Mouse (Mus musculus): ENCODE measurements at regions not wholly inside any gene's neighbourhood (a gene's known extent, or its start where the extent isn't known, plus 50 kb on each side); places are given as distances from the start of the nearest gene placed in this dataset.
"Not testable (repeated sequence)": the region's sequence is repeated elsewhere in the genome, so short reads cannot be mapped to it uniquely, and the experiment has no call there.

DNA sequence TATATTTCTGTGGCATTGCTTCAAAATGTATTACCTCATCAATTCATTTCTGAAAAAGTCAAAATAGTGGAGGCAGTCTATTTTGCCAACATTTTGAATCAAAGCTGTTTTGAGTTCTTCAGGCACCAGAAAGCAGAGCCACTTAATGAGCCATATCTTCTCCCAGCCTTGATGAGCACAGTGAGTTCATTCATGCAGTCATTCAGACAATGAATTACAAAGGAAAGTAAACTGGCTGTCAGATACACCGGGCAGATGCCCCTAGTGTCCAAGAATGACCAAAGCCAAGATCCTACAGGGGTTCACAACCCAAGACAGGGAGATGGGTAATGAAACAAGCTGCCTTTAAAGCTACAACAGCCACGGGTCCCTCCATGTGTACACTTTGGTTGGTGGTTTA, 798.7 kb downstream of the Cypt12 start:
- WGBS, result 51% methylated on average over 2 of the region's 2 CpGs
- H3K9ac ChIP-seq (ENCODE audit: low read depth, low read length), result no peak overlapping the region
- no peaks in the 10 kb centered on the region for H3K9me3 ChIP-seq (ENCODE audit: control insufficient read depth, low read length)
- no peak overlapping the region for H3K4me3 ChIP-seq (ENCODE audit: low read depth, low read length)
- DNase-seq (ENCODE audit: low spot score) (no peak), ATAC-seq (ENCODE audit: low read depth) (no peak)
- no peak overlapping the region for H3K4me2 ChIP-seq (ENCODE audit: low read depth, low read length)
- H3K36me3 ChIP-seq (ENCODE audit: control insufficient read depth, insufficient read depth, low read length), result no peaks in the 10 kb centered on the region
- H3K27ac ChIP-seq (replicated peaks; ENCODE audit: low read depth, low read length), result no peak overlapping the region
- no peaks in the 10 kb centered on the region for H3K27me3 ChIP-seq (replicated peaks; ENCODE audit: control insufficient read depth, insufficient read depth, low read length)
- H3K4me1 ChIP-seq (ENCODE audit: control insufficient read depth, insufficient read depth, low read length), result no peaks in the 10 kb centered on the region

DNA sequence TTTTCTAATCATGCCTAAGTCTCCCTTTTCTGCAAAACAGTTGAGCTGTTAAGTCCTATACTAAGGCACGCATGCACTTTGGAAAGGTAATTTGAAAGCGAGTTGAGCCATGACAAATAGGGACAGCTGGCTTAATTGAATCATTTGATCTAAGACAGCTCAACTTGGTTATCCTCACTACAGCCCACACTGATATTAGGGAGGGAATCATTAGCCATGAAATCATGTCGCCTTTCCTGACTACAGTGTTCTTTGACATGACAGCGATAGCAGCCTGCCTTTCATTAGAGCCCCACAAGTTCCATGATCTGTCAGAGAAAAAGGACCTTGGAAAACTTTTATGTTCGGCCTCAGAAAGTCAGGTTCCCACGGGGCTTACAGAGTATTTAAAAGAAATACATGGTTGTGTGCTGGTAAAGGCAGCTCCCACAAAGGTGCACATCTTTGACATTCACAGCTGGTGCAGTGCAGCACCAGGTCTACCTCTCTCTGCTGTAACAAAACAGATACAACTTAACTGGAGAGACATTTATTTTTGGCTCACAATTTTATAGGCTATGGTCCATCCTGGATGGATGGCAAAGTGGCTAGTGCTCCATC, 803.5 kb downstream of the Cypt12 start:
- ATAC-seq (ENCODE audit: low read depth) (no peak), DNase-seq (ENCODE audit: low spot score) (no peak)
- Histone ChIP-seq H3K9me3 (ENCODE audit: control insufficient read depth, low read length) (no peaks in the 10 kb centered on the region), H3K27me3 (replicated peaks; ENCODE audit: control insufficient read depth, insufficient read depth, low read length) (no peaks in the 10 kb centered on the region), H3K9ac (ENCODE audit: low read depth, low read length) (no peak overlapping the region), H3K4me2 (ENCODE audit: low read depth, low read length) (no peak overlapping the region), H3K36me3 (ENCODE audit: control insufficient read depth, insufficient read depth, low read length) (no peaks in the 10 kb centered on the region), H3K27ac (replicated peaks; ENCODE audit: low read depth, low read length) (no peak overlapping the region), H3K4me1 (ENCODE audit: control insufficient read depth, insufficient read depth, low read length) (no peaks in the 10 kb centered on the region), H3K4me3 (ENCODE audit: low read depth, low read length) (no peak overlapping the region)
- 79% methylated on average over 6 of the region's 6 CpGs for WGBS

DNA sequence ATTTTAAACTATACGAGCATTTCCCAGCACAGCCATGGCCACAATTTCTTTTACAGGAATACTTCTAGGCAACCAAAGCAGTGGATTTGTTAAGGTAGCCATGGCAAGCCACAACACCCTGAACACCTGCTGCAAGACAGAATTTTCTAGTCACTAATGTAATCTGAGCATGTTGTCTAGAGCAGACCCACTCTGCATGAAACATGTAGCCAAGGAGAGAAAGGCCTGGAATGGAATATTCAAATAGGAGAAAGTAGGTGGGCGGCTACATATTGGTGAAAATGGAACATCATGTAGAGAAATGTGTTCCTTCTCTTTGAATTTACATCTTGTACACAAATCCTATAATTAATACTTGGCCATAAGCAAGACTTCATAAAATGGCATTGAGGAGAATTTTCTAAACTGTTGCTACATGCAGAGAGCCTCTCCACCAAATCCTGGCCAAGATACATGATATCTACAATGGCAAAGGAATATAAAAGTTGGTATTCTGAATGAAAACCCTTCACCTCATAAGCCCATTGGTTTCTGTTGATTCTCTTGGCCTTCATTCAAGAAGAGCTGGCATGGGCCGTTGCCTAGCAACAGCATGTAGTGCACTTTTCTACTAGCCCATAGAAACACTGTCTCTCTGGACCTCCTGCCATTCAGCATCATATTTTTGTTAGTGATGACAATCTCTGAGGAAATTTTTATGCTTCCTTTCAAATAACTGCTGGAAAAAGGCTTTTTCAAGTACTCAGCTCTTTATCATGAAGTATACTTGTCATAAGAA, 816.3 kb downstream of the Cypt12 start:
- H3K27ac ChIP-seq (replicated peaks; ENCODE audit: low read depth, low read length), result no peak overlapping the region
- WGBS, result 80% methylated on average over 3 of the region's 3 CpGs

DNA sequence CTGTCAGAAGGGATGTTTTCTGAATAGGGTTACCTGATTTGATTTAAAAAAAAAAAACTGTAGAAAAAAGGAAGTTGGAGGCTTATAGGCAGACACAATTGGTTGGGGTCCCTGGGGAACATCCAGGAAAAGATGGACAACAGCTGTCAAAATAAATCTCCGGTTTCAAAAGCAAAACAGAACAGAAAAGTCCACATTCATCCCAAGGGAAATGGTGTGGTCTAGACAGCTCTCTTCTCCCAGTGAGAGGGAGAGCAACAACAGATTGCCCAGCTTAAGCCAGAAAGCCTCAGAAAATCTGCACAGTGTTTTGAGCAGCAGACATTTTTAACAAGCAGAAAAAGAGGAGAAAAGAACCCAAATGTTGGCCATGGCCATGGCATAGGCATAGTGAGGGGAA, 830.3 kb downstream of the Cypt12 start:
- DNase-seq (ENCODE audit: low spot score), result peak; percentile 68
- Histone ChIP-seq H3K36me3 (ENCODE audit: control insufficient read depth, insufficient read depth, low read length) (no peaks in the 10 kb centered on the region), H3K9me3 (ENCODE audit: control insufficient read depth, low read length) (no peaks in the 10 kb centered on the region), H3K4me3 (ENCODE audit: low read depth, low read length) (no peak overlapping the region), H3K27ac (replicated peaks; ENCODE audit: low read depth, low read length) (no peak overlapping the region), H3K4me1 (ENCODE audit: control insufficient read depth, insufficient read depth, low read length) (no peaks in the 10 kb centered on the region), H3K4me2 (ENCODE audit: low read depth, low read length) (no peak overlapping the region), H3K27me3 (replicated peaks; ENCODE audit: control insufficient read depth, insufficient read depth, low read length) (no peaks in the 10 kb centered on the region), H3K9ac (ENCODE audit: low read depth, low read length) (no peak overlapping the region)
- 30% methylated on average over 1 of the region's 1 CpGs for WGBS
- 0 out of 2 replicates have a peak, but pooled peaks have one; percentile 15 for ATAC-seq (ENCODE audit: low read depth)

More for the DNA sequence above, 816.3 kb downstream of the Cypt12 start:
- peak; percentile 39 for DNase-seq (ENCODE audit: low spot score)
- H3K4me2 ChIP-seq (ENCODE audit: low read depth, low read length), result no peak overlapping the region
- no peaks in the 10 kb centered on the region for H3K36me3 ChIP-seq (ENCODE audit: control insufficient read depth, insufficient read depth, low read length)
- H3K27me3 ChIP-seq (replicated peaks; ENCODE audit: control insufficient read depth, insufficient read depth, low read length), result no peaks in the 10 kb centered on the region
- H3K4me1 ChIP-seq (ENCODE audit: control insufficient read depth, insufficient read depth, low read length), result no peaks in the 10 kb centered on the region
- no peak overlapping the region for H3K9ac ChIP-seq (ENCODE audit: low read depth, low read length)
- no peaks in the 10 kb centered on the region for H3K9me3 ChIP-seq (ENCODE audit: control insufficient read depth, low read length)
- H3K4me3 ChIP-seq (ENCODE audit: low read depth, low read length), result no peak overlapping the region
- no peak for ATAC-seq (ENCODE audit: low read depth)

DNA sequence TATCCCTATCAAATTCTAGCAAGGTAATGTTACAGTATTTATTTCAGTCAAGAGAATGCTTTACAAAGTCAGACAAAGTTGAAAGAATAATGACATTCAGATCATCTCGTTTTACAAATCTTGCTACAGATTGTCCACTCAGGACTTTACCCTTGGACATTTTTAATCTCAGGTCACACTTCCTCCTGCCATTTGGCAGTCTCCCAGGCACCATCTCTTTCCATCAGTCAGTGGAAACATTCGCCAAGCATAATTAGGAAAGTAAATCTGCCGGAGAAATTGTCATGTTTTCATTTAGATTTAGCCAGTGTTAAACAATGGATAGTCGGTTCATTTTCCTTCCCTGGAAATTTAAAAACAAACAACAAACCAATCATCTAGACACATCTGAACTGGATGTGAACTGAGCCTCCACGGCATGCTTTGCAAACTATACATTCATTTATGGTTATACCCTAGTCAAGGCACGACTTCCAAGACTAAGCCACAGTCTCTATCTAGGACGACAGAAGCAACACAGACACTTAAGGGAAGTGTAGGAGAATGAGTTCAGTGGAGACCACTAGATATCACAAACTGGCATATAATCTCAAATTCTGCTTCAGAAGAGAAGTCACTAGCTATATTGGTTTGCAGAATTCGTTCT, 839.4 kb downstream of the Cypt12 start:
- Histone ChIP-seq H3K27ac (replicated peaks; ENCODE audit: low read depth, low read length) (no peak overlapping the region), H3K27me3 (replicated peaks; ENCODE audit: control insufficient read depth, insufficient read depth, low read length) (no peaks in the 10 kb centered on the region), H3K9ac (ENCODE audit: low read depth, low read length) (no peak overlapping the region), H3K4me3 (ENCODE audit: low read depth, low read length) (no peak overlapping the region), H3K4me2 (ENCODE audit: low read depth, low read length) (no peak overlapping the region), H3K4me1 (ENCODE audit: control insufficient read depth, insufficient read depth, low read length) (no peaks in the 10 kb centered on the region), H3K9me3 (ENCODE audit: control insufficient read depth, low read length) (no peaks in the 10 kb centered on the region), H3K36me3 (ENCODE audit: control insufficient read depth, insufficient read depth, low read length) (no peaks in the 10 kb centered on the region)
- WGBS, result 66% methylated on average over 8 of the region's 8 CpGs
- no peak for ATAC-seq (ENCODE audit: low read depth)
- peak; percentile 8 for DNase-seq (ENCODE audit: low spot score)

DNA sequence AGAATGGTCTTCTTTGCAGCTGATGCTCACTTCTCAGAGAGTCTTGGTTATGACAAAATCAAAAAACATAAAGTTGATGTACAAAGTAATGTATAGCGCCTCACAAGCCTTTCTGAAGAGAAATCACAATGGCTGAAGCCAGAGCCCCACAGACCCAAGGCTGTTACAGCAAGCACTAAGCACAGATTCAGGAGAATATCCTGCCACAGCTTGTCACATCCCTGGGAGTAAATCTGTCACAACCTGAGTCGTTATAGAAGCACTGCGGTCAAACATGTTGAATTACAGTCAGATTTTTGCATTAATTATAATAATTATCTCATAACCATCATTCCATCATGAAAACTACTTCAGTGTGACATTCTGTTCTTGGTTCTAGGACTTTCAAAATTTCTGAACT, 825.7 kb downstream of the 1700064H15Rik start:
- Histone ChIP-seq H3K27me3 (replicated peaks; ENCODE audit: control insufficient read depth, insufficient read depth, low read length) (no peaks in the 10 kb centered on the region), H3K9me3 (ENCODE audit: control insufficient read depth, low read length) (no peaks in the 10 kb centered on the region), H3K27ac (replicated peaks; ENCODE audit: low read depth, low read length) (no peak overlapping the region), H3K9ac (ENCODE audit: low read depth, low read length) (no peak overlapping the region), H3K4me1 (ENCODE audit: control insufficient read depth, insufficient read depth, low read length) (no peaks in the 10 kb centered on the region), H3K4me3 (ENCODE audit: low read depth, low read length) (no peak overlapping the region), H3K36me3 (ENCODE audit: control insufficient read depth, insufficient read depth, low read length) (no peaks in the 10 kb centered on the region), H3K4me2 (ENCODE audit: low read depth, low read length) (no peak overlapping the region)
- no peak for ATAC-seq (ENCODE audit: low read depth)
- WGBS, result 83% methylated on average over 3 of the region's 3 CpGs
- DNase-seq (ENCODE audit: low spot score), result no peak

DNA sequence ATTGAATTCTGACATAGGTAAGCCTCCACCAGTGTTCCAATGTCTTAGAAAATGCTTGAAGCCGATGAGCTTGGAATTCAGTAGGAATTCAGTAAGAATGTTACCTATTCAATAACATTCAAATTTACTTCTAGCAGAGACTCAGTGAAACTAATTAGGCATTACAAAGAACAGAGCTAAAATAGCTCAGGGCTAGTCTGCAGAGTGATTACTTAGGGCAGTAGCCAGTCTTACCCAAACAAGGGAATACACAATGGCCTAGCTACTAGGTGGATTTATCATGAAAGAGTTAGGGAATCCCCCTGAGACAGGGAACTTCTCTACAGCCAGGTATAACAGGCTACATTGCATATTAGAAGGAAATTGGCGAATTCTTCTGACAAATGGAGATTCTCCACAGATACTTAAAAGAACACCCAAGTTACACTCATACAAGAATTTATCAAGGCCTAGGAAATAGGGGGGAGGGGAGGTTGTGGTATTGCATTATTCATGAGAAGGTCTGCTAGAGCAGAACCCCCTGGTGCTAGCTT, 799.6 kb downstream of the 1700064H15Rik start:
- not testable (repeated sequence) for H3K27me3 ChIP-seq (replicated peaks; ENCODE audit: control insufficient read depth, insufficient read depth, low read length); ATAC-seq (ENCODE audit: low read depth)

DNA sequence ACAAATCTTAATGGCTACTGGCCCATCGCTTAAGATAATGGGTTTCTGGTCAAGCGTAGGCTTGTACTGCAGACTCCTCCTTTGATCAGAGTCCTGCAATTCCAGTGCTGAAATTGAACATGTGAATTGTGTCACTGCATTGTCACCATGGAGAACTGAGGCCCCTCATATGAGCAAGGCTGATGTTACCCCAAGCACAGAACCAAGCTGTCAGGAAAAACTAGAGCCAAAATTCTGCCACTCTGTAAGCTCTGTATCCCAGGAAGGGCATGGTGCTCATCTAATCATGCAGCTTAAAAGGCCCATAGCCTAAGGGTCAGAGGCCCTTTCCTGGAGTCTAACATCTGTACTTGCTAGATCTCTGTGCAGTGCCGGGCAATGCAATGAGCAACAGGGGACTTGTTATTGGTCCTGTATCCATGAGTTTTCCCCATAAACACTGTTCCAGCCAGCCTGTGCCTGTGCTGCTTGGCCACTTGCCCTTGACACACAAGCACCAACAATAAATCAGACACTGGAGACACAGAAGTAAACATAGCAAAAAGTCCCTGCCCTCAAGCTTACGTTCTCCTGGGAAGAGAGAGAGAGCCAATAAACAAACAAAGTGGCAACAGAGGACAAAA, 760.2 kb downstream of the 1700064H15Rik start:
- Histone ChIP-seq H3K36me3 (ENCODE audit: control insufficient read depth, insufficient read depth, low read length) (no peaks in the 10 kb centered on the region), H3K4me2 (ENCODE audit: low read depth, low read length) (no peak overlapping the region), H3K4me3 (ENCODE audit: low read depth, low read length) (no peak overlapping the region), H3K4me1 (ENCODE audit: control insufficient read depth, insufficient read depth, low read length) (no peaks in the 10 kb centered on the region), H3K9ac (ENCODE audit: low read depth, low read length) (no peak overlapping the region), H3K9me3 (ENCODE audit: control insufficient read depth, low read length) (no peaks in the 10 kb centered on the region), H3K27me3 (replicated peaks; ENCODE audit: control insufficient read depth, insufficient read depth, low read length) (no peaks in the 10 kb centered on the region), H3K27ac (replicated peaks; ENCODE audit: low read depth, low read length) (no peak overlapping the region)
- DNase-seq (ENCODE audit: low spot score), result no peak
- WGBS, result 67% methylated on average over 4 of the region's 4 CpGs
- ATAC-seq (ENCODE audit: low read depth), result no peak

More for the DNA sequence above, 799.6 kb downstream of the 1700064H15Rik start:
- DNase-seq (ENCODE audit: low spot score); H3K9me3 ChIP-seq (ENCODE audit: control insufficient read depth, low read length); H3K27ac ChIP-seq (replicated peaks; ENCODE audit: low read depth, low read length); H3K4me3 ChIP-seq (ENCODE audit: low read depth, low read length); H3K9ac ChIP-seq (ENCODE audit: low read depth, low read length); H3K4me1 ChIP-seq (ENCODE audit: control insufficient read depth, insufficient read depth, low read length); H3K4me2 ChIP-seq (ENCODE audit: low read depth, low read length); H3K36me3 ChIP-seq (ENCODE audit: control insufficient read depth, insufficient read depth, low read length): not testable (repeated sequence)
- 41% methylated on average over 2 of the region's 2 CpGs for WGBS
